Mouse (Mus musculus): Measurements from ENCODE around the gene Serpine2. TPM values are rescaled to one million over a fixed set of nuclear protein-coding genes. Genes with fewer than 3 reads are reported as not detected.
A peak's percentile ranks its signal among the peaks of the same experiment; 100 is the strongest.

The Serpine2 gene
- polyA plus RNA-seq, 1 experiment from 2014 or later: 328 TPM

DNA sequence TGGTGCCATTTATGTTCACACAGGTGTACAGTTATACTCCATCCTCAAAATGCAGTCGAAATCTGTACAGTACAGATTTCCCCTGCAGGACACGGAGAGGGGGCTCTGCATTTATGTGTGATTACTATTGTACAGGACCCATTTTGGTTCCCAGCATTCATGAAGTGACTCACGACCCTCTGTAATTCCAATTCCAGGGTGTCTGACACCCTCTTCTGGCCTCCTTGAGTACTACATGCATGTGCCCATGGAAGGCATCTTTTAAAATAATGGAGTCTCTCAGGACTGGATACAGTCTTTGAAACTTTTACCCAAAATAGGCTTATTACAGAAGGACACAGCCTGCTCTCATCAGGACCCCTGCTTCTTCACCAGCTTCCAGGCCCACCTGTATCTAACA, 78.5 kb downstream of the Serpine2 start:
- WGBS: 78% methylated on average over 3 of the region's 3 CpGs
- Histone ChIP-seq H3K4me2 (replicated peaks) (no peak overlapping the region), H3K4me3 (replicated peaks; ENCODE audit: low read length) (no peak overlapping the region), H3K27me3 (ENCODE audit: control insufficient read depth, insufficient read depth, low read length) (no peaks in the 10 kb centered on the region), H3K9me3 (ENCODE audit: control insufficient read depth, low read length) (no peaks in the 10 kb centered on the region), H3K36me3 (replicated peaks; ENCODE audit: control insufficient read depth, insufficient read depth) (peaks cover 58% of the 10 kb centered on the region), H3K27ac (no peak overlapping the region), H3K9ac (no peak overlapping the region), H3K4me1 (replicated peaks; ENCODE audit: control insufficient read depth, insufficient read depth, low read length) (no peaks in the 10 kb centered on the region)
- DNase-seq (ENCODE audit: low spot score) (no peak), ATAC-seq (ENCODE audit: low FRiP score) (0 out of 2 replicates have a peak, but pooled peaks have one; percentile 25)

DNA sequence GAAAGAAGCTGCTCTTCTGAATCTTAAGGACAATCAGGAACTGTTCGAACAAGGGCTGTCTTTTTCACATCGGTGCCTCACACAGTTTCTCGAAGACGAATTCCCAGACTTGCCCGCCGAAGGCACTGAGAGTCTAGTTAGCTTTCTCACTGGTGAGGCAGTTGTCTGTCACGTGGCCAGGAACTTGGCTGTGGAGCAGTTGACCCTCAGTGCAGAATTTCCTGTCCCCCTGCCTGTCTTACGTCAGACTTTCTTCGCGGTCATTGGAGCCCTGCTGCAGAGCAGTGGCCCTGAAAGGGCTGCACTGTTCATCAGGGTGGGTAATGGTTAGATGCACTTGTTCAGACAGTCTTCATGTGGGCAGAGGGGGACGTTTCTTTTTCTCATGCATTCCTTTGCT, 83.0 kb downstream of the Serpine2 start:
- Histone ChIP-seq H3K27ac (no peak overlapping the region), H3K4me1 (replicated peaks; ENCODE audit: control insufficient read depth, insufficient read depth, low read length) (peaks cover 5% of the 10 kb centered on the region; the same call in 1 of the 2 replicates), H3K9me3 (ENCODE audit: control insufficient read depth, low read length) (no peaks in the 10 kb centered on the region), H3K36me3 (replicated peaks; ENCODE audit: control insufficient read depth, insufficient read depth) (peaks cover 54% of the 10 kb centered on the region), H3K9ac (no peak overlapping the region), H3K27me3 (ENCODE audit: control insufficient read depth, insufficient read depth, low read length) (no peaks in the 10 kb centered on the region), H3K4me3 (replicated peaks; ENCODE audit: low read length) (no peak overlapping the region), H3K4me2 (replicated peaks) (no peak overlapping the region)
- DNase-seq (ENCODE audit: low spot score) (no peak), ATAC-seq (ENCODE audit: low FRiP score) (no peak)
- 91% methylated on average over 11 of the region's 11 CpGs for WGBS

DNA sequence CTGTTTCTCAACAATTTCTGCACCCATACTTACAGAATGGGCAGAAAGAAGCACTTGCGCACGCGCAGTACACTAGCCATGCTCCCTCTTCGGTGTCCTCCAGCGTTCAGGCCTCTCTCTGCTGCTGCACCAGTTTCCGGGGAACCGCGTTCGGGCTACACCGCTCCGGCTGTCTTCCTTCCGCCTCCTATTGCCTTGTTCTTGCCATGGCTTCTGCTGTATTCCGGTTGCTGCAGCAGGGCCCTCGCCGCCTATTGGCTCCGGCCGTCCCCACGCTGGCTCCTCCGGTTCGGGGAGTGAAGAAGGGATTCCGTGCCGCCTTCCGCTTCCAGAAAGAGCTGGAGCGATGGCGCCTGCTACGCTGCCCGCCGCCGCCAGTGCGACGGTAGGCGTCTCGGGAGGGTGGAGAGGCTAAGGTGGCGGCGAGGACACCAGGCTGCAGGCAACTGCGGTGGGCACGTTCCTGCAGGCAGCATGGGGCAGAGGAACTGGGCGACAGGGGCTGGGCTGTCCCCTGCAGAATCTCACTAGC, 85.0 kb downstream of the Serpine2 start, which contains the start of the genes Mrpl44 and Wdfy1:
Gene Mrpl44, plus strand, starts transcription at position 92 of the 532 bp plus-strand sequence.
Gene Wdfy1, minus strand, starts transcription at position 217 of the 532 bp plus-strand sequence.
- WGBS: under 1% methylated on average over 38 of the region's 38 CpGs
- peak within 1 kb of the TSS; percentile 88 for H3K27ac ChIP-seq
- H3K9me3 ChIP-seq (ENCODE audit: control insufficient read depth, low read length): no peaks in the 10 kb centered on the region
- H3K4me3 ChIP-seq (replicated peaks; ENCODE audit: low read length): peak within 1 kb of the TSS; percentile 75
- peaks cover 35% of the 10 kb centered on the region for H3K36me3 ChIP-seq (replicated peaks; ENCODE audit: control insufficient read depth, insufficient read depth)
- peak within 1 kb of the TSS; percentile 84 for H3K9ac ChIP-seq
- peaks cover 5% of the 10 kb centered on the region; the same call in 1 of the 2 replicates for H3K4me1 ChIP-seq (replicated peaks; ENCODE audit: control insufficient read depth, insufficient read depth, low read length)
- no peaks in the 10 kb centered on the region for H3K27me3 ChIP-seq (ENCODE audit: control insufficient read depth, insufficient read depth, low read length)
- DNase-seq (ENCODE audit: low spot score): peak; percentile 98
- ATAC-seq (ENCODE audit: low FRiP score): peak; percentile 100
- H3K4me2 ChIP-seq (replicated peaks): peak within 1 kb of the TSS; percentile 67

DNA sequence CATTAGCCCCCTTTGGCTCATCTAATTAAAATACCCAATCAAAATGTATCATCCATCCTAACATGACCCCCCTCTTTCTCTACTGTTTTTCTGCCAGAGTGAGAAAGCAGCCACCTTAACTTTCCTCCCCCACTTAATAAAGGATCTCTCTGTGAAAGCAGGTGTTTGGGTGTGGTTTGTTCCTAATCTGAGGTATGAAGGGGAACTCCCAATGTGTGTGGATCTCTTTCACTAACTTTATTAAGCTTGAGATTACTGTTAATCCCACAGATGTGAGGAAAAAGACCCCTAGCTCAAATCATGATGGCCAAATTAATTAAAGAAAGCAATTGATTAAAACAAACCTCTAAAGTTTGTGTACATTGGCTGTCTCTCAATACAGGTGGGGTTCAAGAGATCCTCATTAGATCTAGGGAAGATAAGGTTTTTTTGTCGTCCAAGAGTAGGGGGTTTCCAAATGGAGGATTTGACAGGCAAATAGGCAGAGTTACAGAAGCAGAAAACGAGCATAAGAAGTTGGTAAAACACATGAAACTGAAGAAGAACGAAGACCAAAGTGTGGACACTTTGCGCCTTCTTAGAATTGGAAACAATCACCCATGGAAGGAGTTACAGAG, 86.7 kb downstream of the Serpine2 start:
- Histone ChIP-seq H3K36me3 (replicated peaks; ENCODE audit: control insufficient read depth, insufficient read depth) (peaks cover 18% of the 10 kb centered on the region), H3K27ac (no peak overlapping the region), H3K9me3 (ENCODE audit: control insufficient read depth, low read length) (no peaks in the 10 kb centered on the region), H3K4me3 (replicated peaks; ENCODE audit: low read length) (no peak overlapping the region), H3K9ac (no peak overlapping the region), H3K4me1 (replicated peaks; ENCODE audit: control insufficient read depth, insufficient read depth, low read length) (peaks cover 5% of the 10 kb centered on the region; the same call in 1 of the 2 replicates), H3K4me2 (replicated peaks) (no peak overlapping the region), H3K27me3 (ENCODE audit: control insufficient read depth, insufficient read depth, low read length) (no peaks in the 10 kb centered on the region)
- no peak for ATAC-seq (ENCODE audit: low FRiP score)
- DNase-seq (ENCODE audit: low spot score): no peak
- 76% methylated on average over 4 of the region's 4 CpGs for WGBS

DNA sequence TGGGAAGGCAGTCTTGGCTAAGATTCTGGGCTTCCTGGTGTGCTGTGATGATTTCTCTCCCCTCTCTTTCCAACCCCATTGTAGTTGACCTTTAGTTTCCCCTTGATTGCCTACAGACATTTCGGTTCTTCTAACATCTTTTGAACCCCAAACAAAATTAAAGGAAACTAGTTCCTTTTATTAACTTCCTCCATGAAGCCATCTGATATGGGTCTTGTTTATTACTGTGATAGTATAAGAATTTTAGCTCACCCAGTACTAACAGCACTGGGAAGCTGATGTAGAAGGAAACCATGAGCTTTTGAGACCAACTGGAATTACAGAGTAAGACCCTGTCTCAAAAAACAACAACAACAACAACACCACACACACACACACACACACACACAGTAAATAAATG, 92.7 kb downstream of the Serpine2 start:
- DNase-seq (ENCODE audit: low spot score): no peak
- no peak overlapping the region for H3K4me3 ChIP-seq (replicated peaks; ENCODE audit: low read length)
- no peak overlapping the region for H3K9ac ChIP-seq
- ATAC-seq (ENCODE audit: low FRiP score): no peak
- H3K27ac ChIP-seq: no peak overlapping the region
- H3K27me3 ChIP-seq (ENCODE audit: control insufficient read depth, insufficient read depth, low read length): no peaks in the 10 kb centered on the region
- 84% methylated on average over 1 of the region's 1 CpGs for WGBS
- no peak overlapping the region for H3K4me2 ChIP-seq (replicated peaks)
- H3K36me3 ChIP-seq (replicated peaks; ENCODE audit: control insufficient read depth, insufficient read depth): no peaks in the 10 kb centered on the region
- no peaks in the 10 kb centered on the region for H3K4me1 ChIP-seq (replicated peaks; ENCODE audit: control insufficient read depth, insufficient read depth, low read length)
- H3K9me3 ChIP-seq (ENCODE audit: control insufficient read depth, low read length): no peaks in the 10 kb centered on the region

DNA sequence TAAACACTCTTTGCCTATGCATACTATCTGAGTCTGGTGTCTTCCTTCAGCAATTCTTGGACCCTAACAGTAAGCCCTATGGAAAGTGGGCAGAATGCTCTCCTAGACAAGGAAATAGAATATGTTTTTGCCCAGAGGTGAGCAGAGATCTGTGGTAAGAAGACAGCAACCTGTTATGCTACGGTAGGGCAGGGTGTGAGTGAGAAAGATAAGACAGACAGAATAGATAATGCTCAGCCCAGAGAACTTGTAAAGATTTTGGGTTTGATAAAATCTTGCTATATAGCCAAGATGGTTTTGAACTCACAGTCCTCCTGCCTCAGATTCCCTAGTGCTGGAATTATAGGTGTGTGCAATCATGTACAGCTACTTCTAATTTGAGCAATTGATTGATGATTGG, 96.5 kb downstream of the Serpine2 start:
- no peaks in the 10 kb centered on the region for H3K27me3 ChIP-seq (ENCODE audit: control insufficient read depth, insufficient read depth, low read length)
- no peak overlapping the region for H3K4me3 ChIP-seq (replicated peaks; ENCODE audit: low read length)
- no peak overlapping the region for H3K4me2 ChIP-seq (replicated peaks)
- H3K9me3 ChIP-seq (ENCODE audit: control insufficient read depth, low read length): no peaks in the 10 kb centered on the region
- WGBS: 100% methylated on average over 1 of the region's 1 CpGs
- H3K4me1 ChIP-seq (replicated peaks; ENCODE audit: control insufficient read depth, insufficient read depth, low read length): peaks cover 12% of the 10 kb centered on the region
- no peak overlapping the region for H3K9ac ChIP-seq
- H3K27ac ChIP-seq: no peak overlapping the region
- no peak for DNase-seq (ENCODE audit: low spot score)
- no peak for ATAC-seq (ENCODE audit: low FRiP score)
- no peaks in the 10 kb centered on the region for H3K36me3 ChIP-seq (replicated peaks; ENCODE audit: control insufficient read depth, insufficient read depth)

DNA sequence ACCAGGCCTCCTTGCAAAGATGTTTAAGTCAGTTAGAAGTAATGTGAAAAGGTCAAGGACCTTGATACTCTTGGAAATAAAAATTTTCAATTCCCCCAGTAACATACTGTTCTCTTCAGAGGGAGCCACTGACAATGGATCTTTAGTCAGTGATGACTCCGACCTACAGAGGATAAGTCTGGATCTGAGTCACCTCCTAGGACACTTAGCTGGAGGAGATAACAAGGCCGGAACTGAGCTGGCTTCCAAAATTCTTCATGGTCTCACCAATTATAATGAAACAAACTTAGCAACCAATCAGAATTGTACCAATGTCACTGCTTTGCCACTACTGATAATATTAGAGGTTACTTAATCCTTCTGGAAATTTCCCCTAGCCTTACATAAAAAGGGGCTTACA, 96.9 kb downstream of the Serpine2 start:
- H3K4me3 ChIP-seq (replicated peaks; ENCODE audit: low read length): no peak overlapping the region
- DNase-seq (ENCODE audit: low spot score) (no peak), ATAC-seq (ENCODE audit: low FRiP score) (no peak)
- H3K36me3 ChIP-seq (replicated peaks; ENCODE audit: control insufficient read depth, insufficient read depth): no peaks in the 10 kb centered on the region
- no peaks in the 10 kb centered on the region for H3K9me3 ChIP-seq (ENCODE audit: control insufficient read depth, low read length)
- H3K9ac ChIP-seq: no peak overlapping the region
- no peak overlapping the region for H3K4me2 ChIP-seq (replicated peaks)
- H3K27ac ChIP-seq: no peak overlapping the region
- no peaks in the 10 kb centered on the region for H3K27me3 ChIP-seq (ENCODE audit: control insufficient read depth, insufficient read depth, low read length)
- peaks cover 16% of the 10 kb centered on the region for H3K4me1 ChIP-seq (replicated peaks; ENCODE audit: control insufficient read depth, insufficient read depth, low read length)
- 86% methylated on average over 2 of the region's 2 CpGs for WGBS

DNA sequence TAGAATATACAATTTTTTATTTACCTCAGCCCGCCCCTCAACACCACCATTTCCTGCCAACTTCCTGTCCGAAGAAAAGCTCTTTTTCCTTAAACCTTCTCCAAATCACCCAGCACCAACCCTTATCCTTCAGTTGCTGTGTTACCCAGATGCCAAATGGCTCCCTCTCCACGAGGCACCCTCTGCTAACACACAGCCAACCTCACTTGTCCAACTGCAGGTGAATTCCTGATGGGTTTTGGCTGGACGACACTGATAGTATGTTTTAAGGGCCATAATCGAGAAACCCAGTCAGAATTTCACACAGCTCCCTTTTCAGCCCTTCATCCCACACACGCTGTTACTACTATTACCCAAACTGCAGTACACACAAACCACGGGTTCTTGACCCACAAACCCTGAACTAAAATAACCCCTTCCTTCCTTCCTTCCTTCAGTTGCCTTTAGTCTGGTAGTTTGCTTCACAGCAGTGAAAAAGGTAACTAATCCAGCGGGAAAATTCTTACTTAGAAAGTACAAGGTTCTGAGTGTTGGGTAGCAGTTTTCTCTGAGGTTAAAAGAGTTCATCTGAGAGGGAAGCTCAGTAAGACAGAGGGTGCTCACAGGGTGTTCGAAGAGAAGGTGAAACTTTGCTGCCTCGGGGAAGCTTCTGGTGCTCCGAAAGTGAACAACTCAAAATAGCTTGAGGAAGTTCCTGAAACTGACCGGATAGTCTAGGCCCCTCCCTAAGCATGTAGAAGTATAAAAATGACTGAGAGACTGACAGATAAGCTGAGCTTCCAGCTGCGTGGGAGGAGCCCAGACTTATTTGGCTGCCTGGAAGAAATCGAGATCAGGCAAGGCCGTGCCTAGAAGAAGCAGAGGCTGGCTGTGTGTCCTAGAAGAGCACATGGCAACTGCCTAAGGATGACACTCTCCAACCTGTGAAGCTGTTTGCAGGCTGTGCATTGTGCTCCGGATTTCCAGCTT, 98.4 kb downstream of the Serpine2 start:
- DNase-seq (ENCODE audit: low spot score) (no peak), ATAC-seq (ENCODE audit: low FRiP score) (no peak)
- Histone ChIP-seq H3K4me3 (replicated peaks; ENCODE audit: low read length) (peak overlapping the region; percentile 69), H3K9ac (peak overlapping the region; percentile 89), H3K9me3 (ENCODE audit: control insufficient read depth, low read length) (no peaks in the 10 kb centered on the region), H3K27me3 (ENCODE audit: control insufficient read depth, insufficient read depth, low read length) (no peaks in the 10 kb centered on the region), H3K4me1 (replicated peaks; ENCODE audit: control insufficient read depth, insufficient read depth, low read length) (peaks cover 20% of the 10 kb centered on the region), H3K4me2 (replicated peaks) (peak overlapping the region; percentile 71), H3K36me3 (replicated peaks; ENCODE audit: control insufficient read depth, insufficient read depth) (no peaks in the 10 kb centered on the region), H3K27ac (peak overlapping the region; percentile 52; the same call in 1 of the 2 replicates)
- WGBS: 70% methylated on average over 16 of the region's 16 CpGs

DNA sequence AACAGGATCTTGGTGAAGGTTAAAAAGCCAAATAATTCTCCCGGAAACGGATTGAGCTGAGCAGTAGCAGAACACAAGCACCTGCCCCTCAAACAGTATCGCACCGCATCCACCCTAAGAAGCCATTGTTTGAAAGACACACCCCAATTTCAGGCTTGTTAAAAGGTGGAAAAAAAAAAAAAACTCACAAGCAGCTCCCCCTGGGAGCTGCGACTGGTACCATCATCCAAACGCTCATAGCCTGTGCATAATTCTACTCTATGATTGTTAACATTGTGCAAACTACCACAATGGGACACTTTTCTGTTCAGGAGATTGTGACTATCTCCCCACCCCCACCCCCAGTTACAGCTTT, 99.1 kb downstream of the Serpine2 start:
- Histone ChIP-seq H3K9ac (peak overlapping the region; percentile 89), H3K4me2 (replicated peaks) (peak overlapping the region; percentile 71), H3K36me3 (replicated peaks; ENCODE audit: control insufficient read depth, insufficient read depth) (no peaks in the 10 kb centered on the region), H3K27me3 (ENCODE audit: control insufficient read depth, insufficient read depth, low read length) (no peaks in the 10 kb centered on the region), H3K4me3 (replicated peaks; ENCODE audit: low read length) (peak overlapping the region; percentile 69), H3K9me3 (ENCODE audit: control insufficient read depth, low read length) (no peaks in the 10 kb centered on the region), H3K27ac (peak overlapping the region; percentile 52; the same call in 1 of the 2 replicates), H3K4me1 (replicated peaks; ENCODE audit: control insufficient read depth, insufficient read depth, low read length) (peaks cover 20% of the 10 kb centered on the region)
- peak; percentile 54 for ATAC-seq (ENCODE audit: low FRiP score)
- under 1% methylated on average over 6 of the region's 6 CpGs for WGBS
- DNase-seq (ENCODE audit: low spot score): no peak
